Mouse (Mus musculus) adrenal gland (tissue): Measurements from ENCODE around the gene Rad9a.

Experiments used
- intact Hi-C: fragments of 180-260 bp; cut with DNase I; formaldehyde crosslinking; loops from one replicate; pipeline ENCODE4 v1.15.1; 2025

Gene Rad9a

DNA sequence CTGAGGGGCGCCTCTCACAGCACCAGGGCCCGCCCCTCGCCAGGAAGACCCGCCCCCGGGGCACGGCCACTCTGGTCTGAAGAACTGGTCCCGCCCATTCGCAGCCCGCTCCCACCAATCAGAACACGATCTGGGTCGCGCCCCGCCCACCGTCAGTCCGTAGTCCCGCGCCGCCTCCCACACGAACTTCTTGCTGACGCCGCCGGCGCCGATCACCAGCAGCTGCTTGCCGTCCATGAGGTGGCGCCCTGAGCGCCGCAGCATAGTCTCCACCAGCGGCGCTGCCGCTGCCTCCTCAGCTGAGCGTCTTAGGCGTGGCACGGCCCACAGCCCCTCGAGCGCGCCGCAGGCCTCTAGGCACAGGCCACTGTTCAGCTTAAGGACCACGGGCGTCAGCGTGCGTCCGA lies 32.1 kb downstream of the Rad9a start:
- intact Hi-C loops, result no loop called here

DNA sequence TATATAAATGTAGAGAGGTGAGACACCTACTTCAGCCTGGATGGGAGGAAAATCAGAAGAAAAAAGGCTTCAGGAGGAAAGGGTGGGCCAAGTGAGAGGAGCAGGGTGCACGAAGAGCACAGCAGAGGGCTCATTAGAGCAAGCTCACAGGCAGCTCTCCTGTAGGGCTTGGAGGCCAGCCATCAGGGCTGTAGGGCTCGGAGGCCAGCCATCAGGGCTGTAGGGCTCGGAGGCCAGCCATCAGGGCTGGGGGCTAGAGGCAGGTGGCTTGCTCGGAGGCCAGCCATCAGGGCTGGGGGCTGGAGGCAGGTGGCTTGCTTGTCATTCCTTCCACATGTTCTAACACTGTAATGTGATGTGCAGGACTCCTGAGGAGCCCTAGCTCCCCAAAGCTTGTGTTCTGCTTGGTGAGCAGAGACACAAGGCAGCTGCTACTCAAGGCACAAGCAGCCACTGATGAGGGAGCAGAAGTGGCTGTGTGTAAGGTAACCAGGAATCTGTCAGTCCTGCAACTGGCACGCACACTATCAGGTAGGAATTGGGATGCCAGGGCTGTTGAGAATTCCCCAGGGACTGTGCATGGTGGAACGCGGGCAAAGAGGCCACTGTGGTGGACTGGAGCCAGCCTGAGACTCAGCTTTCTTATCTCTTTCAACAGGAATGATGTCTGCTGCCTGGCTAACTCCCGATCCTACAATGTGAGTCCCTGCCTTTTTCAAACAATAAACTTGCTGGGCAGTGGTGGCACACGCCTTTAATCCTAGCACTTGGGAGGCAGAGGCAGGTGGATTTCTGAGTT lies 34.6 kb downstream of the Rad9a start:
- intact Hi-C loops, result no loop called here

DNA sequence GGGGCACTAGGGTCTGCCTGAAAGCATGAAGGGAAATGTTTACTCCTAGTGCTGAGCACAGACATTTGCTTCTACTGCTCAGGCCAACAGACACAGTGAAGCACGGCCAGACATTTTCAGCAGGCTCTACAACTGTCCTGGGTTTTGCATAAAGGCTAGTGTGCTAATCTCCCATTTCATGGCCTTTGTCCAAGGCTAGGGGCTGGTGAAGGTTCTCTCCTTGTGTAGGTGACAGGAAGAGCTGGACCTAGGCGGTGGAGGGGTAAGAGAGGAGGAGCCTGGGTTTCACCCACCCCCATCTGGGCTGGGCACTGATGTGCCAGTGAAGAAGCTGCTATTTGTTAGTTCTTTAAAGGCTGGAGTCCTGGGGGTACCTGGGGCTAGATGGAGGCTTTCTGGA lies 36.7 kb downstream of the Rad9a start:
- intact Hi-C loops, result no loop called here

DNA sequence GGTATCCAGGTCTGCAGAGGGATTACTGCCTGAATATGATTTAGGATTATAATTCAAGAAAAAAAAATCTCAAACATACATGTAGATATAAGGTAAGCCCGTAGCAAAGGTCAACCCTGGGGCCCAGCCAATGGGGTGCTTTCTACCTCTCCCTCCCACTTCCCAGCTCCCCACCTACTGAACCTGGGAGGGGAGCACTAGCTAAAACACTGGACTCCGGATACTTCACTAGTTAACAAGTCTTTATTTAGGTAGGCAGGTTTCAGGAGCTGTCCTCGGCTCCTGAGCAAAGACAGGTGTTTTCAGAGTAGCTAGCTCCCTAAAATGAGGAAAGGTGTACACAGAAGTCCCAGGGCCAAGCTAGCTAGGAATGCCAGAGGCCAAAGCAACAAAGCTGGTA lies 37.4 kb downstream of the Rad9a start:
- intact Hi-C loops, result no loop called here

DNA sequence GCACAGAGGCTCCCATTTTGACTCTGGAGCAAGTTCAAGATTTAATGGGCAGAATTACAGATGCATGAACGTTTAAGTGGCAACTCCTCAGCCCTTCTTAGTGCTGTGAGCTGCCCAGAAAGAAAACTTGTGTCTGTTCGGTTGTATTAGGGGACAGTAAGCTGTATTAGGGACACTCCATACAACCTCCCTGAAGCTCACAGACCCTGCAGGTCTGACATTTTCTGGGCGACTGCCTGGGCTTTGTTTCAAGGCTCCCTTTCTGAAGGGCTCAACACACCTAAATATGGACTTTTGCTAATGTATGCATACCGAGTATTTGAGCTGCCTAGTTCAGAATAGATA lies 37.9 kb downstream of the Rad9a start:
- intact Hi-C loops, result no loop called here

DNA sequence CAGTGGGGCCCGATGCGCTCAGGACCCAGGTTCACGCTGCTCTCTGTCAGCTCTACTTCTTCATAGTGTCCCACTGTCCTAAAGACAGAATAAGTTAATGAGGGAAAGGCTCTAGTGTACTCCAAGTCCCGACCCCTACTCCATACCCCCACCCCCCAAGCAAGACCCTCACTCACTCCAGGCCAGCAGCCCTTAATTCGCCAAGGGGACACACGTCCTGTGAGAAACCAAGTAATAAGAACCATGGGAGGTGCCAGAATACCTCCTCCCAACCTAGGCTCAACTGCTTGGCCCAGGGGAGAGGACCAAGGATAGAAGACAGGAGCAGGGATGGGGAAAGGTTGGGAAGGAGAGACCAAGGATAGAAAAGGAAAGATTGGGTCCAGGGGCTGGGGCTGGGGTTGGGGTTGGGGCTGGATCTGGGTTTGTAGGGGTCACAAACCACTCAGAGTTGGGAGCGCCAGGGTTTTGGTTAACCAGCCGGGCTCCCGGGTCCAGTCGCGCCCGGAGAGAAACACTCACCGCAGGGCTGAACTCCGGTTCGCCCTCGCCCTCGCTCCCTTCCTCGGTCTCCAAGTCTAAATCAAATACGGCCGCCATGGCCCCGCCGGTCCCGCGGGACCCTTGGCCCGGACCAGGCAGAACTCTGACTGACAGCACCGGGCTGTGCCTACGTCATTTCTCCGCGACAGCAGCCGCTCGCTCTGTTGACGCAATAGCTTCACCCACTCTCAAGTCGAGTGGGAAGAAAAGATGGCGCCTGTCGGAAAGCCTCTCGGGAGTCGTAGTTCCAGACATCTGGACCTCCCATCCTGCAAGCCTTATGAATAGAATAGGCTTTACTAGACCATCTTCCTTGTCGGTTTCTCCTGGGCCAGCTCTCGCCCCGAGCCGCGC lies 38.6 kb downstream of the Rad9a start, which contains the start of gene Rps6kb2:
Gene Rps6kb2 (minus strand): TSS at position 709 of the 897 bp plus-strand sequence.
- intact Hi-C loops, result no loop called here

DNA sequence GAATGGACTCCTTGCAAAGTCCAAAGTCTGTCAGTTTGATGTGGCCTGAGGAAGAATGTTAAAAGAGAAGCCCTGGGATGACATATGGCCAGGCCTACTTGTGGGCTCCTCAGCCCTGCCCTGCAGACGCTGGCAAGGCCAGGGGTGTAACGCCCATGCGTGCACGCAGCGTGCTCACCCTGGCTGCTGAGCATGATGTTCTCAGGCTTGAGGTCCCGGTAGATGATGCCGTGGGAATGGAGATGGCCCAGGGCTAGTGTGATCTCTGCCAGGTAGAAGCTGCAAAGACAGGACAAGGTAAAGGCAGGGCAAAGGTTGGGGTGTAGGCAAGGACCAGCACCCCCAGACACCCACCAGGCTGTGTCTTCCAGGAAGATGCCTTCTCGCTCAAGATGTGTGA lies 42.4 kb downstream of the Rad9a start:
- intact Hi-C loops, result no loop called here

DNA sequence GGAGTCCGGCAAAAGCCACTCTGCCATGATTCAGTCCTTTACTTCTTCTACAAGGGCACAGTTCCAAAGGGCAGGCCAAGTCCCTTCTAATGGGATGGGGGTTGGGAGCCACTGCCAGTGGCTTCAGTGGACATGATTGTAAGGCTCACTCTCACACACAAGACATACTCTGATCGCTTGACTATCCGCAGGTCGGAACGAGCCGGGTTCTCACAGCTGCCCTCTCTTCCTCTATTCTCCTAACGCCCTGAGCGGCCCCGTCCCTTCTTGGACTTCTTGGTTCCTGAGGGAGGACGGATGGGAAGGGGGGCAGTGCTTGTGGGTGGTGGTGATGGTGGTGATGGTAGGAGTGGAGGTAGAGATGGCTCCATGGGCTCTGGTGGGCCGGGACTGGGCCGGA lies 44.7 kb downstream of the Rad9a start:
- intact Hi-C loops, result no loop called here

DNA sequence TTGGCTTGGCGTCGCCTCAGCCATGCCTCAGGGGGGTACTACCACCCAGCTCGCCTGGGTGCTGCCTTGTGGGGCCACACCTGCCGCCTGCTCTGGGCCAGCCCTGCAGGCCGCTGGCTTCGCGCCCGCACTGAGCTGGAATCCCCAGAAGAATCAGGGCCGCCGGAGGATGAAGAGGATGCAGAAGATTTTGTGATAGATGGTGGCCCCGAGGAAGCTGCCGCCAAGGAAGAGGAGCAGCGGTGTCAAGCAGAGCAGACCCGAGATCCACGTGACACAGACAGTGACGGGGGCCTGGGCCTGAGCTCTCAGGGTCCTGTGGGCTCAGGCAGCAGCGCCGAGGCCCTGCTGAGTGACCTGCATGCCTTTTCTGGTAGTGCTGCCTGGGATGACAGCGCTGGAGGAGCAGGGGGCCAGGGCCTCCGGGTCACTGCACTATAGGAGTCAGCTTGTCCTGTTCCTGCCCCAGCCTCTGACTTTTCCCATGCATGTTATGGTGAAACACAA lies 45.3 kb downstream of the Rad9a start:
- intact Hi-C loops, result no loop called here

DNA sequence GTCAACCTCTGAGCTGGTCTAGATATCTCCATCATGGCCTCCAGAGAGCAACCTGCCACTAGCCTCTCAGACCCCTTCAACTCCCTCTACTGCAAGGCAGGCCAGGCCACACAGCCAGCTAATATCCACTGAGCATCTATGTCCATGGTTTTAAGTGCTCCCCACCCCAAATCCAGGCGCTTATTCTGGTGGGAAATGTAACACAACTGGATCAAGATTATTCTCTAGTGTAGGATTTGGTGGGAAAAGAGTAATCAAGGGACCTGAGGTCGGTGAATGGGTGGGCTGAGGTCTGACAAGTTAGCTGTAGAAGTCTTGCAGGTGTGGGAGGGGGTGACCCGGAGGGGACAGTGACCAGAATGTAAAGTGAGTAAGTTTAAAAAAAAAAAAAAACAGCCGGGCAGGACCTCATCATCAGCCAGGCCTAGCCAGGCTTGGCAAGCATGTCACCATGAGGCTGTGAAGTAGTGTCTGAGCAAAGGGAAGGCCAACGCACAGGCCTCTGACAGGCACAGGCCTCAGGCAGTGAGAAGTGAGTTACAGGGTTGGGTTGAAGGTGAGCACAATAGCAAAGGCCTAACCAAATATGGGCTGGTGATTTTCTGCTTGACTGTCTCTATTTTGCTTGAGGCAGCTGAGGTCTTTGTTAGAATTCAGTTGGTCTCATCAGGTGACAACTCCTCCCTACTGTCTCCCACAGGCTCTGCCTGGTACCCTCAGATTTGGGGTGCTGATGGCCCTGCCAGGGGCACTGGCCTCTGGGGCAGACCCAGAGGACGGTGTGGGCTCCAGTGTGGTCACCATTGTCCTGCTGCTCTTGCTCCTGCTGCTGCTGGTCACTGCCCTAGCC lies 46.0 kb downstream of the Rad9a start:
- intact Hi-C loops, result no loop called here

DNA sequence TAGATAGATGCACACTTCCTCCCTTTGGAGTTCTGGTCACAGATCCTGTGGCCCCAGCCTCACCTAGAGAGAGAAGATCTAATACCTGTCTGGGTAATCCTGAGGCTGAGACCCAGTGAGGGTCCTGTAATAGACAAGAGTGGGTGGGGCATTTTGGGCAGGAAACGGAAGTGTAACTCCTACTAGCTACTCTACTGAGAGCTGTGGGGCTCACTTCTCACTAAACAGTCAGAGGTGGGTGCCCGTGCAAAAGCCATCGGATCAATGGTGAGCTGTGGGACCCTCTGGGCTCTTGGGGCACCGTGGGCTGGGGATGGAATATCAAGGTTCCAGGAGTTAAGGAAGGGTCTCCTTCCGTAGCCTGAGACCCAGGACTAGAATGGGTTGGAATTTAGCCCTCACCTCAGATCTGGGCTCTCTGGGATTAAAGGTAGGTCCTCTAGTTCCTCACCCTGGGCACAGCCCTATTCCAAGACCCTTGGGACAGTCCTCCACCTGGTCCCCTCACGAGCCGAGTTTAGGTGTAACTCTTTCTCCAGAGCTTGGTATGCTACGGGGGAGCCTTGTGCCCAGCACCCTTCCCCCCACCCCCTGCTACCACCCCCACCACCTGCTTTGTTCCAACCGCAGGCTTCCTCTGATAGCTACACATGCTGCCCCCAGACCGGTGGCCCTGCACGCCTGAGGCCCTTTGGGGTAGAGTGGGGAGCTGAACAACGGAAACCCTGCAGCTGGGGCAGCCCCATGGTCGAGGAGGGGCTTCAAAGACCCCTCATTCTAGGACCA lies 46.8 kb downstream of the Rad9a start:
- intact Hi-C loops, result no loop called here

DNA sequence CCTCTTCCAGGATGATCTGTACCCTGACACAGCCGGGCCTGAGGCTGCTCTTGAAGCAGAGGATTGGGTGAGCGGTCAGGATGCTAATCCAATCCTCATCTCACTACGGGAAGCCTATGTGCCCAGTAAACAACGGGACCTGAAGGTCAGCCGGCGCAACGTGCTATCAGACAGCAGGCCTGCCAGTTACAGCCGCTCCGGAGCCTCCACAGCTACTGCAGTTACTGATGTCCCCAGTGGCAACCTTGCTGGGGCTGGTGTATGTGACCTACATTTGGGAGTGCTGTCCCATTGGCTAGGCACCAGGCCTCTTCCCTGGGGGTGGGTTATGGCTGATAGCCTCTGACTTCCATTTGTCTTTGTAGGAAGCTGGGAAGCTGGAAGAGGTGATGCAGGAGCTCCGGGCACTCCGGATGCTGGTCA lies 48.2 kb downstream of the Rad9a start, which contains the start of gene Ptprcap:
Gene Ptprcap (plus strand): TSS at position 373 of the 423 bp plus-strand sequence.
- intact Hi-C loops, result no loop called here

DNA sequence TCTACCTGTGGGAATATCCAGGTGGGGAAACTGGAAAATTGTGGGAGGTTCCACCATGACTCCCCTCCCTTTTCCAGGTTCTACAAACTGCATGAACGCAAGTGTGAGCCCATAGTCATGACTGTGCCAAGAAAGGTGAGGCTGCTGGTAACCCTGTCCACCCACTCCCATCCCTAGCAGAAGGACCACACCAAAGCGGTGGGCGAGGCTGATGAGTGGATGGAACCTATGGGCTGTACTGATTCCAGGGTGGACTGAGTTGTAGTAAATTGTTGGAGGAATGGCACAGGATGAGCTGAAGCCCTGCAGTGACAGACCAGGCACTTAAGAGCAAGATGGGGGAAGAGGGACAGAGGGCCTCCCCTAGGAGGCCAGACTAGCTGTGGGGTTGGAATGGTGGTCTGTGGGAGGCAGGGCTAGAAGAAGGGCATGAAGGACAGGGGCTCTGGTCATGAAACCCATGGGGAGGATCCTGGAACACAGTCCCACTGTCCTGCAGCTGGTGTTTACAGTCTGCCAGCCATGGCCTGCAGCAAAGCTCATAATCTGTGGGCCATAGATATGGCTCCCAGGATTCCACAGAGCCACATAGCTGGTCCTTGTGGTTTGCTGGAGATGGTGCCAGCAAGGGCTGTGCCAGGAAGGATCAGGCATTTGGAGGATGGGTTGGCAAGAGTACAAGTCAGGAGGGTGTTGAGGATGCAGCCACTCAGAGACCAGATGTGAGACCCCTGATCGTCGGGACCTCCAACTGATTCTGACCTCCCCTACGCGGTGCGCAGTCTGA lies 48.8 kb downstream of the Rad9a start:
- intact Hi-C loops, result no loop called here

DNA sequence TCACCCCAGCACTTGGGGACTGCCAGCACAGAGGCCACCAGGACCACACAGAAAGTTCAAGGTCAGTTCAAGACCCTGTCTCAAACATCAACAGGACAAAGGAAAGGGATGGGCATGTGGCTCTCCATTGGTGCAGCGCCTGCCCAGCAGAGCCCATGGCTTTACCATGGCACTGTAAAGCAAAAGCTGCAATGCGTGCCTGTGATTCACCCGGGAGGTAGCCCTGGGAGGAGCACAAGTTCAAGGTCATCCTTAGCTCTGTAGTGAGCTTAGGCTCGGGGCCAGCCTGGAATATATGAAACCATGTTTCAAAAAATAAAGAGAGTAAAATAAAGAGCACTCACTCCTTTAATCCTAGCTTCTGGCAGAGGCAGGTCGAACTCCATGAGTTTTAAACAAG lies 49.6 kb downstream of the Rad9a start:
- intact Hi-C loops, result no loop called here

DNA sequence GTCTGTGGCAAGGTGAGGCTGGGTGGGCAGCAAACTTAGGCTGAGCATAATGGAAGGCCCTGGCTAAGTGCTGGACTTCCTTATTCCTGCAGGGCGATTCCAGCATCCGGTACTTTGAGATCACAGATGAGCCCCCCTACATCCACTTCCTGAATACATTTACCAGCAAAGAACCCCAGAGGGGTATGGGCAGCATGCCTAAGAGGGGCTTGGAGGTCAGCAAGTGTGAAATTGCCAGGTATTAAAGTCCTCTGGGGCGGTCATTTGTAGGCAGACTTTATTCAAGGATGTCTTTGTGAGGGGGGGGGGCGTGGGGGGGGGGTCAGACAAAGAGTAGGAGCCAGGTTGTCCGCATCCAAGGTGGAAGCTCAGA lies 50.0 kb downstream of the Rad9a start:
- intact Hi-C loops, result no loop called here

DNA sequence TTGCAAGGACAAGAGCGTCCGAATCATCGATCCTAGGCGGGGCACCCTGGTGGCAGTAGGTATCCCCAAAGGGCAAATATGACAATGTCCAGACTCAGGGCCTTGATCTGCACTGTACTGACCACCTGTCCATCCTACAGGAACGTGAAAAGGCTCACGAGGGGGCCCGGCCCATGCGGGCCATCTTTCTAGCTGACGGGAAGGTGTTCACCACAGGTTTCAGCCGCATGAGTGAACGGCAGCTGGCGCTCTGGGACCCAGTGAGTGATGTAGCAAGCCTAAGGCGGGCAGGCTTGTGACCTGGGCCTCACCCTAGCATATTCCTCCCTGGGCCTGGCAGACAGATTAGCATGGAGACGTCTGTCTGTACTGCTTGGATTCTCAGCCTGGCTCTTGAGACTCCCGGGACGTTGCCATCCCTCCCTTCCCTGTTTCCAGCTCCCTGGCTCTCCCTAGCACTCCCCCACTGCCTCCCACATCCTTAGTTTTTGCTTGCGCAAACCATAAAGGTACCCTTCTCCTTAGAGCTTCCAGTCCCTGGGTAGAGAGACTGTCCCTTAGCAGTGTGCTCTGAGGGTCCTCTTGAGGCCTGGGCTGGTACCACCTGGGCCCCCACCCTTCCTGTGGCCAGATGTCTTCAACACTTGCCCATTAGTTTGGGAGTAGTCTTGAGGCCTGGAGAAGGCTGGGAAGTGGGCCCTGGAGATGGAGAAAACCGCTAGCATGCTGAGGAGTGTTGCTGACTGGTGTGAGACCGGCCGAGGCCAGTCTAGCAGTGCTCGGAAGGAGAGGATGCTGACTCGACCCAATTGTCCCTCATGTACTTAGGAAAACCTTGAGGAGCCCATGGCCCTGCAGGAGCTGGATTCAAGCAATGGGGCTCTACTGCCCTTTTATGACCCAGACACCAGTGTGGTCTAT lies 50.6 kb downstream of the Rad9a start:
- intact Hi-C loops, result no loop called here

DNA sequence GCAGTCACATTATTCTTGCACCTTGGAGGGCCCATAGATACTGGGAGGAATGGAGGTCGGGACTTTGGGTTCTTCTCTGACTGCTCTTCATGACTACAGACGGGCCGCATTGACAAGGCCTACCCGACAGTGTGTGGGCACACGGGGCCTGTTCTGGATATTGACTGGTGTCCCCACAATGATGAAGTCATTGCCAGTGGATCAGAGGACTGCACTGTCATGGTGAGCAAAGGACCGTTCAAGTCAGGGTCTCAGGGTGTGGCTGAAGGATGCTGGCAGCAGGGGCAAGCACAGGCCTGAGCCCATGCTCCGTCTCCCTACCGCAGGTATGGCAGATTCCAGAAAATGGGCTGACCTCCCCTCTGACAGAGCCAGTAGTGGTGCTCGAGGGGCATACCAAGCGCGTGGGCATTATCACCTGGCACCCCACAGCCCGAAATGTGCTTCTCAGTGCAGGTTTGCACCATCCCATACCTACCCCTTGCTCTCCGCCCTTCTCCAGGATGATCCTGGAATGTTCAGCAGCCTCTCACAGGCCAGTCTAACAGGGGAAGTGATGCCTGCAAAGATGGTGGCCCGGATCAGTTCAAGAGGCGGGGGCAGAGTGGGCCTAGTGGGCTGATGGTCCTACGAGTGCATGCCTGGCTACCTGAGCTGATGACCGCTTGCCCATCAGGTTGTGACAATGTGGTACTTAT lies 51.5 kb downstream of the Rad9a start:
- intact Hi-C loops, result no loop called here

DNA sequence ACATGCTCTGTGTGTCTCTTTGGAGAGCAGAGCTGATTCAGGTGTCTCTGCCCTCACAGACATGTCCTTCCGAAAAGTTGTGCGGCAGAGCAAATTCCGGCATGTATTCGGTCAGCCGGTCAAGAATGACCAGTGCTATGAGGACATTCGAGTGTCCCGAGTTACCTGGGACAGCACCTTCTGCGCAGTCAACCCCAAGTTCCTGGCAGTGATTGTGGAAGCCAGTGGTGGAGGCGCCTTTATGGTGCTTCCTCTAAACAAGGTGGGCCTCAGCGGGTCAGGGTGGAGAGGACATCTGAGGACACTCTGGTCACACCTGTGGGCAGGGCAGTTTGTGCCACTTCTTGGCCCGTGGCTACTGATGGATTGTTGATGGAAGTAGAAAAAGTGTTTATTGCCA lies 52.2 kb downstream of the Rad9a start:
- intact Hi-C loops, result no loop called here
